Mouse (Mus musculus): ENCODE measurements at regions not wholly inside any gene's neighbourhood (a gene's known extent, or its start where the extent isn't known, plus 50 kb on each side); places are given as distances from the start of the nearest gene placed in this dataset.

DNA sequence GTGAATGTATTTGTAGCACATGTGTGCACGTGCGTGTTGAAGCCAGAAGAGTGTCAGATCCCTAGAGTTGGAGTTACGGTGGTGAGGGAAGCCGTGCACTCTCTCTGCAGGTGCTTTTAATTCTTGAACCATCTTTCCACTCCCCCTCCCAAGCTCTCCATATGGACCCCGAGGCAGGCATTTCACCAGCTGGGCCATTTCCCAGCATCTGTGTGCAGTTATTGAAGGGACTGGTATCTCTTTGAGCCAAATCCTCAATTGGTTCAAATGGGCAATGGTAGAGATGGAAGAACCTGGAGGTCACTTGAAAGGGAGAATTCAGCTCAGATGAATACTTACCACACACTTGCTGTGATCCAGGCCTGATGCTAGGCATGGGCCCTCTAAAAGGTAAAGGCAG is 55.3 kb downstream of the Calml3 start:
- TF ChIP-seq POLR2A (IDR thresholded peaks at IDR 0.05; ENCODE audit: insufficient read length, low read depth) = no peak
- TF ChIP-seq TCF12 (IDR thresholded peaks at IDR 0.05; ENCODE audit: insufficient read depth, poor library complexity, severe bottlenecking) = no peak
- TF ChIP-seq E2F4 (IDR thresholded peaks at IDR 0.05; ENCODE audit: insufficient read depth) = no peak
- no peak for TF ChIP-seq MYOG (IDR thresholded peaks at IDR 0.05; ENCODE audit: control insufficient read depth in 1 of 3, insufficient read depth in 1 of 3, insufficient read length in 2 of 3, low read depth in 2 of 3)
